Mouse (Mus musculus) left cerebral cortex, adult 9 months (tissue): ENCODE data around the gene Gm21317.
"Not testable (repeated sequence)": the region's sequence is repeated elsewhere in the genome, so short reads cannot be mapped to it uniquely, and the experiment has no call there.

Experiments
- DNase-seq, 2 experiments: peaks; one replicate each; pipeline ENCODE4 v3.0.0; 2022; ENCODE audit warnings: low spot score in 2 of 2

Gene Gm21317

GRCm38 (mm10) chrY:82224927-82225326 lies at the start of gene Gm21317:
TSS of gene Gm21317 (plus strand) at chrY:82225227.
- DNase-seq = not testable (repeated sequence)
